Mouse (Mus musculus) c-Kit-positive CD71-positive TER-119-negative erythroid progenitor cells, embryonic 14.5 days (primary cell): ENCODE measurements around the gene Rpl38.

Experiments used
- DNase-seq: peaks from one replicate; pipeline ENCODE4 v3.0.0-alpha.2; 2013; ENCODE audit warnings: low read depth

Rpl38 gene

DNA sequence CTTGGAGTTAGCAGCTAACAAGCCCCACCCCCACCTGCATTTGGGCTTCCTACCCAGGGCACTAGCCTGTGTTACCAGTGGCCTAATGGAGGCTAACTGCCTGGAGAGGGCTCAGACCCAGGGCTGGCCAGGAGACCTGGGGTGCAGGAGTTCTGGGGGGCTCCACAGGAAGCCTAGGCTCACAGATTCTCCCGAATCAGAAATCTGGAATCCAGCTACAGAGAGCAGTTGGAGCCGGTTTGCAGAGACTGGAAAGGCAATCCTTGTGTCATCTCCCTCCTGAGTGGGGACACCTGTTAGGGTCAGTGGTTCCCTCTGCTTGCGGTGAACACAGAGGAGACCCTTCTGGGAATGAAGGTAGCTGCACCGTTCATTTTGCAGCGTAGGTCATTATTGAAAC, 12.7 kb downstream of the Rpl38 start:
- DNase-seq: no peak

DNA sequence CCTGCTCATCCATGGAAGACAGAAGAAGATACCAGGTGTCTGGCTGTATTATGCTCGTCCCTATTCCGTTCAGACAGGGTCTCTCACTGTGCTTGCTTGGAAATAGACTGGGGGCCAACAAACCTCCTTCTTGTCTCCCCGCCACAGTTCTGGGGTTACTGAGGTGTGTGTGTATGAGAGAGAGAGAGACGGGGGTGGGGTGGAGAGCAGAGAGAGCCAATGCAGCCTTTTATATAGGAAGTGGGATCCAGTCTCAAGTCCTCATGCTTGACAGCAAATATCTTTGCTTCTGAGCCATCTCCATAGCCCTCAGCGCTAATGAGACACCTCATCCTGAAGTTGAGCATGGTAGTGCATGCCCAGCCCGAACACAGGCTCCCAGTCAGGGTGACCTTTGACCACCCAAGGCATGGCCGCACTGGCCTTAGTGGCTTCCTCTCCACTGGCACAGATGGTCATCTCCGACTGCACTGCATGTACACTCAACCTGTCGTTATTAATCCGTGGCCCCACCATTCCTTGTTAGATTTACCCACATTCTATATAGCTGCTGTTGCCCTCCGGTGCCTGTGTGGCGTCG, 14.1 kb downstream of the Rpl38 start:
- no peak for DNase-seq

DNA sequence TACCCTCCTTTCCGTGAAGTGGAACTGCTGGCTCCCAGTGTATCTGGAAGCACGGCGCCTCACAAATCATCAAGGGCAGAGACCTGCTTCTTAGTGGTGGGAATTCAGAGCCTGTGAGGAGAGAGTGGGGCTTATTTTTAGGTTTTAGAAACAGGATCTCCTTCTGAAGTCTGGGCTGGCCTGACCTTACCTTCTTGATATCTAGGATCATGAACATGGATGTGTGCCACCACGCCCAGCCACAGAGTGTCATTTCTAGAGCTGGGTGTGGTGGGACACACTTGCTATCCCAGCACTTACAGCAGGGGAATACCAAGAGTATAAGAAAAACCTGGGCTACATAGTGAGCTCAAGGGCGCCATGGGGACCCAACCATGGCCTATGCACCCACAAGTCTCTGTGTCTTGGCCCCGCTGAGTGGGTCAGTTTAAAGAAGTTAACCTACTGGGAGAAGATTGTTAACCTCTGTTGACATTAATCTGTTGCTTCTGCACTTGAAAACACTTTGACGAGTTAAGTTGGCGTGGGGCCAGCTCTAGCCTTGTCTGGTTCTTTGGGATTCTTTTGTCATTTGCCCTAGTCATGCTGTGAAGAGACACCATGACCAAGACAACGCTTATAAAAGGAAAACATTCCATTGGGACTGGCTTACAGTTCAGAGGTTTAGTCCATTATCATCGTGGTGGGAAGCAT, 14.9 kb downstream of the Rpl38 start:
- DNase-seq: no peak

DNA sequence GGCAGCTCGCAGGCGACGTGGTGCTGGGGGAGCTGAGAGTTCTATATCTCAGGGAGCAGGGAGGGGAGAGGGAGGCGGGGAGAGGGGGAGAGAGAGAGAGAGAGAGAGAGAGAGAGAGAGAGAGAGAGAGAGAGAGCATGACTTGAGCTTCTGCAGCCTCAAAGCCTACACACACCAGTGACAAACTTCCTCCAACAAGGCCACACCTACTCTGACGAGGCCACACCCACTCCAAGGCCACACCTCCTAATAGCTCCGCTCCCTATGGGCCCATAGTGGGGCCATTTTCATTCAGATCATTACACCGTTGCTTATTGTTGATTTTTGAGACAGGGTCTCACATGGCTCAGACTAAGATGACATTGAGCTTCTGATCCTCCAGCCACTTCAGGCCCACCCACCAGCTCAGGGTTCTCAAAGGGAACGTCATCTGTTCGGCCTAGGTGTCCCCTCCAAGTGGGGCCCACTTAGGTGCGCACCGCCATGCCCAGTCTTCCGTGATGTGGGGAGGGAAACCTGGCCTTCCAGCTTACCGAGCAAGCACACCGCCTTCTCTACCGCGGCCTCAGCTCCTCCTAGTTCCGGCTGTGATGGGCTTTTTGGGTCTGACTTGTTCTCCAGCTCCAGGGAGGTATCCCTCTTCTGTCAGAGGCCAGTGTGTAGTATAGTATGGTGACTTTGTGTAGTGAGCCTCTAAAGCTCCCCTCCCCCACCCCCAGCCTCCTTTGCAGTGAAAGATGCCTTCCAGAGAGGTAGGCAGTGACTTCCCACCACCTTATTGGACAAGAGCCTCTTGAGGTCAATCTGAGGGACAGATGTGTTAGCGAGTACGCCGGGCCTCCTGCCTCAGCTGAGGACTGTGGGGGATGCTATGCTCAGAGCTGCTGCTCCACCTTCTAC, 15.6 kb downstream of the Rpl38 start:
- no peak for DNase-seq

DNA sequence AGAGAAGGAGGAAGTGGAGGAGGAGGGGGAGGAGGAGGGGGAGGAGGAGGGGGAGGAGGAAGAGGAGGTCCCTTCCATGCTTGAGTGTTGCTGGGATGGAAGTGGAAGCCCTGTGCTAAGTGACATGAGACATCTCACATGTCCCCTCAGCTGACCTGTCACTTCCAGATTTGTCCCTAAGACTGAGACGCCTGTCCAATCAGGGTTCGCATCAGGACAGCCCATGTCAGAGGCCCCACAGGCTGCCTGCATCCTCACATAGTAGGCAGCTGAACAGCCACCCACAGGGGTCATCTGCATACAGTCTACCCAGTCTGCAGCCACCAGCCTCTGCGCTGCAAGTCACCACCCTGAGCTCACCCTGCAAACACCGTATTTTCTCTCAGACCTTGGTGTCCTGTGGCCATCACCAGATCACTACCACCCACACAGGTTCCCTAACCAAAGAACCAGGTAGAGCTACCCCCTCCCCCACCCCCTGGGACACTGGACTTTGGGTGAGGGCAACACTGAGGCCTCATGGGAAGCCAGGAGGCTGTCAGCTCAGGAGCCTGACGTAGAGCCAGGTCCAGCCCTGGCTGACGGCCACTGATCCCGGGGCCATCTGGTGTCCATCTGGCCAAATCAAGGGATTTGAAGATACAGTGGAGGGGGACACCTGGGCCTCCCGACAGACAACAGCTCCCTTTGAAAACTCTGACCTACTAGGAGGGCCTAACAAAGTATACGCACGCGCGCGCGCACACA, 16.5 kb downstream of the Rpl38 start:
- DNase-seq: no peak

DNA sequence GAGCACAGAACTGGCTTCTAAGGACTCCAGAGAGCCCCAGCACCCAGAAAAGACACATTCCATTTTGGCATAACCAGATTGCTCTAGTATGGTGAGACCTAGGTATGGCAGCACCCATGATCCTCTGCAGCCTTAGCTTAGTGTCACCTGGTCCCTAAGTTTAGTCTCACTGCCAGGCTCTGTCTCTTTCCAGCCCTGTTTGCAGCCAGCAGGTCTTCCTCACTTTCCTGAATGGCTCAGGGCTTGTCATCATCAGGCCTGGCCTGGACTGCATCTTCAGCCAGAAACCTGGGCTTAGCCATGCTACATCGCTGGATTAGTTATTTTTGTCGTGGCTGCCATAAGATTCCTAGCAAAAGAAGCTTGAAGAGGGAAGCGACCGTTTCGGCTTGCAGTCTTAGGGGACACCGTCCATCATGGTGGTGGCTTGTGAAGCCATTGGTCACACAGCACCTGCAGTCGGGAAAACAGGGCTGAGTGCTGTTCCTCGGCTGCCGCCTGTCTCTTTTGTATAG, 17.3 kb downstream of the Rpl38 start:
- no peak for DNase-seq

DNA sequence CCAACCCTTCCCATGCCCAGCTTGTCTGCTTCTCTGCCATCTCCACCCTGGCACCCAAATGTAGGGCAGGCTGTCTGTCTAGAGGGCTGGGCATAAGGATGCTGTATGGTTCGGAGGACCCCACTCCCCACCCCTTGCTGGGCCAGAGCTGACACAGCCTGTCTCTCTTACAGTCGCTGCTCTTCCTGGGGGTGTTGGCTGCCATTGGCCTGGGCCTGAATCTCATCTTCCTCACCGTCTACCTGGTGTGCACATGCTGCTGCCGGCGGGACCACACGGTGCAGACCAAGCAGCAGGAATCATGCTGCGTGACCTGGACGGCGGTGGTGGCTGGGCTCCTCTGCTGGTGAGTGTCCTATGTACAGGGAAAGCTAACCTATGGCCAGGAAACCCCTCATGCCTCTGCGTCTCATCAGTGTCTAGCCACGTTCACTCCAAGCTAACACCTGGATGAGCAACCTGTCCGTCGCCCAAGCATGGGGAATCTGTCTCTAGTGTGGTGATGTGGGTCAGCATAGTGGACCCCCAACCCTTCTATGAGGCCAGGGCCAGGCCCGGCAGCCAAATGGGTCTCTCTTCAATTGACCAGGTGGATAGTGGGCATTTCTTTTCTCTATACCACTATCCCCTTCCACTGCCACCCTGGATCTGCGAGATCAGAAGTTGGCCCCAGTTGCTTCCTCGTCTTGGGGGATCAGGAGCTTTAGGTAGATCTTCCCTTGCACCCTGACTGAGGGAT, 18.1 kb downstream of the Rpl38 start:
- no peak for DNase-seq

DNA sequence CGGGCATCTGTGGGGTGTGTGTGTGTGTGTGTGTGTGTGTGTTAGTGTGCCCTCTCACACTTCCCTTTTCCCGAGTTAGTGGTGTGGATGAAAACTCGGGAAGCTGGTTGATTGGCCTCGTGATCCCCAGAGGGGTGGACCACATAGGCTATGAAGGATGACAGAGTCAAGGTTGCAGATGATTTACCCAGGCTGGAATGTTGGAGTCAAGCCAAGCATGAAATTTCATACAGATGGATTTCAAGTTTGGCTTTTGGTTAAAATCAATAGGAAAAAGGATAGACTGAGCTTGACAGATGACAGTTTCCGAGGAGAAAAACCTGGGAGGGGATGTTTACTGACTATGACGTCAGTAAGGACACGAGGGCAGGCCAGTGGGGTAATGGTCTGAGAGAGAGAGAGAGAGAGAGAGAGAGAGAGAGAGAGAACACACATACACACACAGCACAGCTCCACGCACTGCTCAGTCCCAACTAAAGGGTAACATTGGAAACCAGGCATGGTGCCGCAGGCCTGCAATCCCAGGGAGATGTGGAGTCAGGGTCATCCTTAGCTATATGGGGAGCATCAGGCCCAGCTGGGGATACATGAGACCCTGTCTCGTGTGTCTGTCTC, 19.4 kb downstream of the Rpl38 start:
- DNase-seq: no peak

DNA sequence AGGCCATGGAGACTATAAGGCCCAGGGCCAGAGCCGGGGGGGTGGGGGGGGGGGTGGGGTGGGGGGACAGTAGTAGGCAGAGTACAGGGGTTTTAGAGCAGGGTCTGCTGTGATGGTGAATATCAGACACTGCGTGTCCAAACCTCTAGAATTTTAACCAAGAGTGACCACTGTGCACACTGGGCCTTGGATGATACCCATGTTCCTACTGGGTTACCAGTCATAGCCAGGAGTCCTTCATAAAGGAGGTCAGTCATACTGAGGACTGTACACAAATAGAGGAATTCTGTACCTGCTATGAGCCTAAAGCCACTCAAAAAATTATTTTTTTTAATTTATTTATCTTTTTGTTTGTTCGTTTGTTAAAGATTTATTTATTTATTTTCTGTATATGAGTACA, 20.4 kb downstream of the Rpl38 start:
- no peak for DNase-seq

DNA sequence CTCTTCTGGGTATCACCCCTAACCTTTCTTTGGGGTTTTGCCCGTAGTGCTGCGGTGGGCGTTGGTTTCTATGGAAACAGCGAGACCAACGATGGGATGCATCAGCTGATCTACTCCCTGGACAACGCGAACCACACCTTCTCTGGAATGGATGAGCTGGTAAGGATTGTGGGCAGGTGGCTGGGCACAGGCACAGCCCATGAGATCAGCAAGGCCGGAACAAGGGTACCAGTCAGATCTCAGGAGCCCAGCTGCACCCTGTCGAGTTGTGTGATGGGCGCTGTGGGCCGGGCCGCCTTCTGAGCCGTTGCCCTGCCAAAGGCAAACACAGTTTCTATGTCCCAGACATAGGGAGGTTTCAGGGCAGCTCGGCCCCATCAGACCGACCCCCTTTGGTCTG, 21.9 kb downstream of the Rpl38 start:
- DNase-seq: no peak

DNA sequence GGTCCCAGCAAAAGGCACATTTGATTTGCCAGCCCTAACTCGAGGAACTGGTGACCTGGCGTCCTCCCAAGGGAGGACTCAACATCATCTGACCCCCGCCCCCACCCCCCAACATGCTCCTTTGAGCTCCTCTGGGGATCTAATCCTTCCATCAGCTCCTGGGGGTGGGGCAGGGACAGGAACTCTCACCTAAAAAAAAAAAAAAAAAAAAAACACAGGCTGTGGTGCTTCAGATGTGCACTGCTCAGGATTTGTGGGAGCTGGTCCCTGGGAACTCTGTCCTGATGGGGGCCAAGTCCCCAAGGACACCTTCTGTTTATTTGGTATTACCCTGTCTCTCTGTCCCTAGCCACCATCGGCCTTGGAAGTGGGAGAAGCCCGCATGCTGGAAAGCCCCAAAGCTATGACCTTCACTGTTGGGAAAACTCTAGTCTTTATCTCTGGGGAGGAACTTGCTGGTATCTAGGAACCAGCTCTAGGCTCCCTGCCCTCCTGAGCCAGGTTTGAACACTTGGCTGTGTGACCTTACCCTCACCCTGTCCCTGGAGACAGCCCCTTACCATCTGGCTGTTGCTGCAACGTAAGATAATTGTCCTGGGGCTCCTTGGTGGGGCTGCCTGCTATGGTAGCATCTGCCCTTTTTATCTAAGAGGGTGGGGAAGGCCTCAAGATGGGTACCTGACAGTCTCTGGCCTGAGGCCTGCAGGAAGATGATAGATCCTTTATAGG, 23.3 kb downstream of the Rpl38 start:
- no peak for DNase-seq

DNA sequence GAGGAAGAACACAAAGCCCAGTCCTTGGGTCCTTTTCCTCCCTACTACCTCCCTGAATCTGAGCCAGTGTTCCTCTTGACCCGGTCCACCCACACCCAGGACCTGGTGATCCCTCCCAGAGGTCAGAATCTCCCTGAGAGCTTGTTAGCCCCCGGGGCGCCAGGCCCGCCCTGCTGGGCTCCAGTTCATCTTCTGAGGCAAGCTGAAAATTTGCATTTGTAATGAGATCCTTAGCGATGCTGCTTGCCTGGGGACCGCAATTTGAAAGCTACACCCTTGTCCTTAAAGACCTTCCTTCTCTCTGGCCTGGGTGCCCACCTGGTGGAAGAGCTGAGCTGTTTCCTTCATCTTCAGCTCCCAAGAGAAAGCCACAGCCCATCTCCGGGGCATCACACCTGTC, 24.3 kb downstream of the Rpl38 start:
- no peak for DNase-seq

DNA sequence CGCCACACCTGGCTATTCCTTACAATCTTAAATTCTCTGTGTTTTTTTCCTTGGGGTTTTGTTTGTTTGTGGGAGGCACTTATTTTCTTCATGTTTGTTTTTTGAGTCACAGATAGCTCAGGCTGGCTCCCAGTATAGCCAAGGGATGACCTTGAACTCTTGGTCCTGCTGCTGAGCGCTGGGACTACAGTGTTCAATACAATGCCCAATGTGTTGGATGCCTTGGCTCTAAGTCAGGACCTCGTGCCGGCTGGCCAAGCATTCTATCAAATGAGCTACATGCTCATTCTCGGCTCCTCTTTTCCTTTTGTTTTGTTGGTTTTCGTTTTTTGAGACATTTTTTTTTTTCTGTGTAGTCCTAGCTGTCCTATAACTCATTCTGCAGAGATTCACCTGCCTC, 25.1 kb downstream of the Rpl38 start:
- DNase-seq: no peak

DNA sequence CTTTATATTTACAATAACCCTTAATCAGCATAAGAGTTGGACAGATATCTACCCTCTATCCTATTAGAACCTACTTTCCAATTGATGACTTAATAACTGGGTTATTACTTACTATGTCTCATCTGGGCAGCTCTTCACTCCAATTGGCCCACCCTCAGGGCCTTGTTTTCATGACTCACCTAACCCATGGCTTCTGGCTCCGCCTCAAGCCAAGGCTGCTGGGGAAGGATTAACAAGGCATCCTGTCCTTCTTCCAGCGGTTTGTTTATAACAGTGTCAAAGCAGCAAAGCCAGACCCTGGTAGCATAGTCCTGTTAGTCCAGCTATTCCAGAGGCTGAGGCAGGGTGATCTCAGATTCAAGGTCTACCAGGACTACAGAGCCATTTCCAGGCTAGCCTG, 26.1 kb downstream of the Rpl38 start:
- no peak for DNase-seq

DNA sequence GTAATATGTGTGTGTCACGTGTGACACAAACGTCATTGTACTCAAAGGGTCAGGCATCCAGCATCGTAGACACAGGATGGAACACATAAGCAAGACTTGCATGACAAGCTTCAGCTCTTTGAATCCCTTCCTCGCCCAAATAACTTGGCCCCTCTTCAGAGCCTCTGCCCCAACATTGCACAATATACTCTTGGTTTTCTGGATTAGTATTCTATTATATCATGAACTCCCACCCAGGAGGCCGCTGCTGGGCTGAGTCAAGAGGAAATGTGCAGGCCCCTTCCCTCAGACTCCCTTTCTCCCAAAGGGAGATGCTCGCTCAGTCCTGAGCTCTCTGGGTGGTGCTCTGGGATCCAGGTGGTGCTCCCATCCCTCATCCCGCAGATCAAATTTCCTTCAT, 30.2 kb downstream of the Rpl38 start:
- no peak for DNase-seq

DNA sequence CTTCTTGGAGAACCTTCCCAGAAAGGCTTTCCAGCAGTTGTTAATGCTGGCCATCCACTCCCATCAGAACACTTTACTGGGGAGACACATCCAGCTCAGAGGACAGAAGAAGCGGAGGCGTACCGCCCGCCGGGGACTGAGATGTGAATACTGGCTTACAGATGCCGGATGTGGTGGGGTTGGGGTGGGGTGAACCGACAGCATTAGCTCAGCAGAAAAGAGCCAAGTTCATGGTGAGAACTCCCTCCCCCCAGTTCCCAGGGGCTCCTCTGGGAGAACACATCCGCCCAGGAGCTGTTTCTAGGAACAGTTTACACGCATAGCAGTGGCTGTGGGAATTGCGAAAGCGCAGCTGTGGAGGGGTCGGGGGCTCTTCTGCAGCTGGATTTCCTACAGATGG, 31.2 kb downstream of the Rpl38 start:
- no peak for DNase-seq

DNA sequence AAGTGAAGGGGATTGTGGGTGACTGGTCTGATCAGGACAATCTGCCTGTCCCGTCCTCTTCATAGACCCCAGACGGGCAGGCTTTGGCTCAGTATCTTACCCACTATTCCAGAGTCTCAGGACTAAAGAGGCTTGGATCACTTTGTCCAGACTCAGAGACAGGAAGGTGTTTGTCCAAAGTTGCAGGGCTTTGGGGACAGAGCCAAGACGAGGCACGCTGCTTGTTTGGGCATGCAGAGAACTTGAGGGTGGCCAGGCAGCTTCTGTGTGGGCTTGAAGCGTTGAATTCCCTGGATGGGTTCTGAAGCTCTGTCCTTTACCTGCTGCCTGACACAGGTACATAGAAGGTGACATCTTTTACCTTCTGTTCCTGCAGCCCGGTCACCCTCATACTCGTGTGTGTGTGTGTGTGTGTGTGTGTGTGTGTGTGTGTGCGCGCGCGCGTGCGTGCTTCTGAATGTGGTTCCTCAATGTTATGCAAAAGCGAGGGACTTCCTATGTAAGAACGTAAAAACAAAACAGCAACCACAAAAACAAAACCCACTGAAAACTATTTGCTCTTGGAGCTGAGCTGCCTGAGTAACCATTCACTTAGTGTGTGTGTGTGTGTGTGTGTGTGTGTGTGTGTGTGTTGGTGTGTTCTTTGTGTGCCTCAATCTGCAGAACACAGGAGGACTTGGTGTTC, 34.1 kb downstream of the Rpl38 start:
- no peak for DNase-seq

DNA sequence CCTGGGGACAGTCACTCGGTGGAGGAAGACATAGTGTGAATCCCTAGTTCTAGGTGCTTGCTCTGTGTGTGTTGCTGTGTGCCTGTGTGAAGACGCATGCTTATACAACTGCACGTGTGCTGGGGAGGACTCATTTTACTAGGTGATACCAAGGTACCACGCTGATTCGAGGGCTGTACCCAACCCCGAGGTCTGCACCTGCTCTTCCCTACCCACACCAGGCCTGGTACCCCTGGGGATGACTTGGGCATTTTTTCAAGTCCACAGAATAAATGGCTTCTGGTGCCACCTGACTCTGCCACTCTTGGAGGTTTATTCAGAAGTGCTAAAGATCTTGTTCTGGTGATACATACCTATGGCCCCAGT, 34.7 kb downstream of the Rpl38 start:
- no peak for DNase-seq

DNA sequence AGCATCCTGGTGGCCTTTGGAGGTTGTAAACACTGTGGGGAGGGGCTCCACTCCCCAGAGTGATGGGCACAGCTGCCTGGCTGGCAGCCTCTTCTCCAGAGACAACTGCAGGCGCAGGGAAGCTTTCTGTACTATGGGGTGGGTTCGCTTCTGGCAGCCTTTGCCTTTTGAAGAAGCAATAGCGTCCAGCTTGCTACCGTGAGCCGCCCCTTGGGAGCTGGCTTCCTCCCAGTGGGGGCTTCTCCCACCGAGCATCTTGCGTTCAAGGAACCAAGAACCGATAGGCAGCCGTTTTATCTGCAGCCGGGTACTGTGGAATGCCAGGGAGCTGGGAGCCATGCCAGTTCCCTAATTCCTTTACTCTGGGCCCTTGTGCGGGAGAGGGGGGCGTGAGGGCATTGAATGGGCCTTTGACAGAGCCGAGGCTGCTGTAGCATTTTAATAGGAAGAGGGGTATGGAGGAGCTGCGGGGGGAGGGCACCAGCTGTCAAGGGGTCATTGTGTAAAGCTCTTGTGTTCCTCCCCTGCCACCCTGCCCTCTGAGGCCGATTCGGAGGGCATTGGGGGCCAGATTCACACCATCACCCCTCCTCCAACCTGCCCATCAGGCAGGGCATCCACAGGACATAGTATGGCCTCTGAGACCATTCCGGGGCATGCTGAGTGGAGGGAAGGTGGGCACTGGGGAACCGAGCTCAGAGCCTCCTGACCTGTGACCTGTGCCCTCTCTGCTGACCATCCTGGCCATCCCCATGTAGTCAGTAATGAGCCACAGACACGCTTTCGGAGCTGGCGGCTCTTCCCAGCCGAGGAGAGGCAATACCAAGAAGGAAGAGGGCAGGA, 36.0 kb downstream of the Rpl38 start:
- DNase-seq: no peak
